Mouse (Mus musculus) left cerebral cortex, adult 18-20 months (tissue): ENCODE results near the gene Gm44. TPM values are rescaled to one million over a fixed set of nuclear protein-coding genes. Genes with fewer than 3 reads are reported as not detected.
"Not testable (repeated sequence)": the region's sequence is repeated elsewhere in the genome, so short reads cannot be mapped to it uniquely, and the experiment has no call there.

Source experiments
- DNase-seq, 2 experiments: peaks; one replicate each; pipeline ENCODE4 v3.0.0; 2021 to 2022; ENCODE audit warnings: low spot score in 2 of 2, mixed read lengths in 1 of 2
- long read RNA-seq, 2 experiments: library from polyadenylated mRNA; stranded (forward); transcript quantifications; one replicate each; pipeline ENCODE4 v2.0.0; 2021
- total RNA-seq, 2 experiments: library from RNA; stranded (reverse); gene quantifications; 2 replicates each; pipeline ENCODE4 v1.2.3; 2021

The Gm44 gene
- total RNA-seq: not detected
- long read RNA-seq, experiment 1: 0 reads
- long read RNA-seq, experiment 2: 0 reads

DNA sequence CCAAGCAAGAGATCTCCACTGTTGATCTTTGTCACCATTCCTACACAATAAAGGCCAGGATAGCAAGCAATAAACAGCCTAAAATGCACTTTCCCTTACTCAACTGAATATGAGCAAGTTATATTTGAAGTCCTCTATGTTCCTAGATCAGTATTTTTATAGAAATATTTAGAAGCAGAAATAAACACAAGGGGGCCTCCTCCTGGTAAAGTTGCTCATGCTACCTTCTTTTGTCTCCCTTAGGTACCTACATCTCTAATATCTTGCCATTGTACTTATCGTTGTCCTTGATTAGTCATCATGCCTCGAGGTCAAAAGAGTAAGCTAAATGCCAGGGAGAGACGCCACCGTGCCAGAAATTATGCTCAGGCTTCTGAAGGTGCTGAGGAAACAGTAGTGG is at the start of gene Gm44:
Gene Gm44, plus strand, starts transcription at position 301 of the 400 bp plus-strand sequence.
- no peak for DNase-seq

GRCm38 (mm10) chrX:90927989-90928388 is 36.0 kb downstream of the Gm44 start:
- DNase-seq: no peak

- not testable (repeated sequence) for DNase-seq
Observed at GRCm38 (mm10) chrX:90938211-90938610, 46.3 kb downstream of the Gm44 start.
